Mouse (Mus musculus): ENCODE measurements around the gene Olfr954. TPM values are rescaled to one million over a fixed set of nuclear protein-coding genes. Genes with fewer than 3 reads are reported as not detected.

Olfr954 gene
- not detected for polyA plus RNA-seq (2017; shearing (Covaris generic))

GRCm38 (mm10) chr9:39456401-39456800 is at the start of gene Olfr954:
TSS of gene Olfr954 (plus strand) at chr9:39456701.

DNA sequence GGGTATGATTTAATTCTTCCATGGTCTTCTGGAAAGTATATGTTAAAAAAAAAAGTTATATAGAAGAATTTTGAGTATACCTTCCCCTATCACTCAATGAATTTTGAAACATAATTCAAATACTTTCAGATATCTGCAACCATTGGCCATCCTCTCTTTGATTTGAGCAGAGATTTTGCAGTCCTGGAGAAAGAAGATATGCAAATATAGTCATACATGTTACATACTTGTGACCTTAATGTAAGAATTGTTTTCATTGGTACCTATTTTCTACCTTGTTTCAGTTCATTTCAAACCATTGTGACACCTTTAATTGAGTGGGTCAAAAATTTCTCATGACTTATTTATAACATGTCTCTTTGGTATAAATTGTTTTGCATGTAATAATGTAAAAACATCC is 29.5 kb upstream of the Olfr954 start, which contains the start of gene Olfr952:
Gene Olfr952, minus strand, starts transcription at position 101 of the 400 bp plus-strand sequence.

DNA sequence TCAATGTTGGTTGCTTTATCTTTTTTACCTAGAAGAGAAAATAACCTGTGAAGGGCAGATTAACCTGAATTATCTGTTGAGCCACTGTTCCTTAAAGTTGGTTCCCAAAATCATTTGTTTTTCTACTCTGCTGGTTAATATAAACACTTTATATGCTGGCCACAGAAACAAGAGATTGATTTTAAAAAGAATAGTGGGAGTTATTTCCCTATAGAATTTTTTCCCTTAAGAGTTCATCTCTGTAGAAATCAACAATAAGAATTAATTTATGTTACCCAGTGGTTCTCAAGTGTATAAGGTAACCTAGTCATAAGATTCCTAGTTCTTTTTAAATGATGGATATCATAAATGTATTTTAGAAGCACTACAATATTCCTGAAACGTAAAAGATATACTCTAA is 15.3 kb downstream of the Olfr954 start, which contains the start of gene Olfr955:
Gene Olfr955, minus strand, starts transcription at position 101 of the 400 bp plus-strand sequence.

DNA sequence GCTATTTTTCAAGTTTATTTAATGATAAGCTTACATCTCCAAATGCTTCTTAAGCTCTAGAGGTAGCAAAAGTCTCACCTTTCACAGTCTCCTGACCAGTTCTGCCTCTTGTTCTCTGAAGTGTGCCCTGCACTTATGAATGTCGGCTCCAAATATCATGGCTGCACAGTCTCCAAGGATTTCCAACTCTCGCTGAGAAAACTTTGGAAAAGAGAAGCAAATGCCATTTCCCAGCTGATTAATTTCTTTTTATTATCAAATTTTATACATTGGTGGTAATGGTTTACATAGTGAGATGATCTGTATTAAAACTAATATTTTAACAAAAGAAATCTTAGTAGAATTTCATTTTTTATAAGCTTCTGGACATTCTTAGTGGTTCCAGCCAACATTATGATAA is 37.4 kb downstream of the Olfr954 start, which contains the start of gene Olfr44:
Gene Olfr44, minus strand, starts transcription at position 101 of the 400 bp plus-strand sequence.

Other genes with a start within 250 kb of the Olfr954 start
- not detected for gene Olfr1537, start 206.7 kb upstream of the Olfr954 start, polyA plus RNA-seq (2017; shearing (Covaris generic))
- gene Olfr945, start 179.9 kb upstream of the Olfr954 start, polyA plus RNA-seq (2017; shearing (Covaris generic)): not detected
- gene Olfr948, start 130.7 kb upstream of the Olfr954 start, polyA plus RNA-seq (2017; shearing (Covaris generic)): not detected
- gene Olfr951, start 69.3 kb upstream of the Olfr954 start, polyA plus RNA-seq (2017; shearing (Covaris generic)): not detected
- not detected for gene Olfr952, start 29.6 kb upstream of the Olfr954 start, polyA plus RNA-seq (2017; shearing (Covaris generic))
- not detected for gene Olfr955, start 15.2 kb downstream of the Olfr954 start, polyA plus RNA-seq (2017; shearing (Covaris generic))
- not detected for gene Olfr44, start 37.3 kb downstream of the Olfr954 start, polyA plus RNA-seq (2017; shearing (Covaris generic))
- gene Olfr957, start 59.1 kb downstream of the Olfr954 start, polyA plus RNA-seq (2017; shearing (Covaris generic)): not detected
- gene Olfr958, start 97.4 kb downstream of the Olfr954 start, polyA plus RNA-seq (2017; shearing (Covaris generic)): not detected
- gene Olfr959, start 118.9 kb downstream of the Olfr954 start, polyA plus RNA-seq (2017; shearing (Covaris generic)): not detected
- gene AW551984, start 147.7 kb downstream of the Olfr954 start, polyA plus RNA-seq (2017; shearing (Covaris generic)): not detected
- gene Olfr148, start 154.0 kb downstream of the Olfr954 start, polyA plus RNA-seq (2017; shearing (Covaris generic)): not detected
- not detected for gene Olfr960, start 164.7 kb downstream of the Olfr954 start, polyA plus RNA-seq (2017; shearing (Covaris generic))
- not detected for gene Olfr961, start 188.4 kb downstream of the Olfr954 start, polyA plus RNA-seq (2017; shearing (Covaris generic))
- not detected for gene Olfr963, start 210.5 kb downstream of the Olfr954 start, polyA plus RNA-seq (2017; shearing (Covaris generic))

Measured in activated CD4-positive, CD25-positive, alpha-beta regulatory T cell, adult 9 weeks (primary cell).